Mouse (Mus musculus): Measurements from ENCODE around the gene Bahcc1. TPM values are rescaled to one million over a fixed set of nuclear protein-coding genes. Genes with fewer than 3 reads are reported as not detected.
A peak's percentile ranks its signal among the peaks of the same experiment; 100 is the strongest.

Gene Bahcc1
- polyA plus RNA-seq, 1 experiment from 2014 or later, result 0.84 TPM

- H3K9me3 ChIP-seq (replicated peaks; ENCODE audit: control insufficient read depth, low read length), result no peaks in the 10 kb centered on the region
- peaks cover 13% of the 10 kb centered on the region for H3K4me1 ChIP-seq (ENCODE audit: control insufficient read depth, low read depth, low read length)
- H3K4me2 ChIP-seq (ENCODE audit: low read depth, low read length), result no peak overlapping the region
- ATAC-seq (ENCODE audit: low read depth), result no peak
- no peaks in the 10 kb centered on the region for H3K27me3 ChIP-seq (ENCODE audit: control insufficient read depth, insufficient read depth, low read depth, low read length)
- no peak overlapping the region for H3K9ac ChIP-seq (ENCODE audit: low read depth, low read length)
- H3K4me3 ChIP-seq (ENCODE audit: low read depth, low read length), result no peak overlapping the region
- no peaks in the 10 kb centered on the region for H3K36me3 ChIP-seq (ENCODE audit: control insufficient read depth, insufficient read depth)
- 74% methylated on average over 10 of the region's 10 CpGs for WGBS (ENCODE audit: insufficient replicate concordance)
- H3K27ac ChIP-seq (ENCODE audit: low read length), result no peak overlapping the region
Measured at GRCm38 (mm10) chr11:120268195-120268967, 35.6 kb downstream of the Bahcc1 start.

- H3K9me3 ChIP-seq (replicated peaks; ENCODE audit: control insufficient read depth, low read length), result no peaks in the 10 kb centered on the region
- no peak overlapping the region for H3K4me3 ChIP-seq (ENCODE audit: low read depth, low read length)
- no peaks in the 10 kb centered on the region for H3K36me3 ChIP-seq (ENCODE audit: control insufficient read depth, insufficient read depth)
- 62% methylated on average over 3 of the region's 3 CpGs for WGBS (ENCODE audit: insufficient replicate concordance)
- no peak for ATAC-seq (ENCODE audit: low read depth)
- no peaks in the 10 kb centered on the region for H3K27me3 ChIP-seq (ENCODE audit: control insufficient read depth, insufficient read depth, low read depth, low read length)
- no peak overlapping the region for H3K27ac ChIP-seq (ENCODE audit: low read length)
- H3K4me1 ChIP-seq (ENCODE audit: control insufficient read depth, low read depth, low read length), result peaks cover 13% of the 10 kb centered on the region
- no peak overlapping the region for H3K4me2 ChIP-seq (ENCODE audit: low read depth, low read length)
- no peak overlapping the region for H3K9ac ChIP-seq (ENCODE audit: low read depth, low read length)
Measured at GRCm38 (mm10) chr11:120269007-120269406, 36.3 kb downstream of the Bahcc1 start.

- no peaks in the 10 kb centered on the region for H3K27me3 ChIP-seq (ENCODE audit: control insufficient read depth, insufficient read depth, low read depth, low read length)
- ATAC-seq (ENCODE audit: low read depth), result peak; percentile 49
- no peaks in the 10 kb centered on the region for H3K9me3 ChIP-seq (replicated peaks; ENCODE audit: control insufficient read depth, low read length)
- no peaks in the 10 kb centered on the region for H3K36me3 ChIP-seq (ENCODE audit: control insufficient read depth, insufficient read depth)
- no peak overlapping the region for H3K4me3 ChIP-seq (ENCODE audit: low read depth, low read length)
- no peak overlapping the region for H3K4me2 ChIP-seq (ENCODE audit: low read depth, low read length)
- WGBS (ENCODE audit: insufficient replicate concordance), result 55% methylated on average over 8 of the region's 8 CpGs
- peaks cover 13% of the 10 kb centered on the region for H3K4me1 ChIP-seq (ENCODE audit: control insufficient read depth, low read depth, low read length)
- H3K27ac ChIP-seq (ENCODE audit: low read length), result no peak overlapping the region; the same call in 1 of the 2 replicates
- no peak overlapping the region for H3K9ac ChIP-seq (ENCODE audit: low read depth, low read length)
Measured at GRCm38 (mm10) chr11:120269498-120270104, 36.9 kb downstream of the Bahcc1 start.

- H3K9ac ChIP-seq (ENCODE audit: low read depth, low read length), result no peak overlapping the region
- no peaks in the 10 kb centered on the region for H3K27me3 ChIP-seq (ENCODE audit: control insufficient read depth, insufficient read depth, low read depth, low read length)
- no peak overlapping the region for H3K4me3 ChIP-seq (ENCODE audit: low read depth, low read length)
- H3K27ac ChIP-seq (ENCODE audit: low read length), result no peak overlapping the region
- ATAC-seq (ENCODE audit: low read depth), result no peak
- no peak overlapping the region for H3K4me2 ChIP-seq (ENCODE audit: low read depth, low read length)
- no peaks in the 10 kb centered on the region for H3K36me3 ChIP-seq (ENCODE audit: control insufficient read depth, insufficient read depth)
- H3K4me1 ChIP-seq (ENCODE audit: control insufficient read depth, low read depth, low read length), result no peaks in the 10 kb centered on the region; the same call in none of the 2 replicates
- no peaks in the 10 kb centered on the region for H3K9me3 ChIP-seq (replicated peaks; ENCODE audit: control insufficient read depth, low read length)
- WGBS (ENCODE audit: insufficient replicate concordance), result 62% methylated on average over 11 of the region's 11 CpGs
Measured at GRCm38 (mm10) chr11:120279335-120279734, 46.6 kb downstream of the Bahcc1 start.

GRCm38 (mm10) chr11:120280281-120280773 is 47.6 kb downstream of the Bahcc1 start:
- 71% methylated on average over 25 of the region's 25 CpGs for WGBS (ENCODE audit: insufficient replicate concordance)
- Histone ChIP-seq H3K27ac (ENCODE audit: low read length) (no peak overlapping the region), H3K4me2 (ENCODE audit: low read depth, low read length) (no peak overlapping the region), H3K4me3 (ENCODE audit: low read depth, low read length) (no peak overlapping the region), H3K36me3 (ENCODE audit: control insufficient read depth, insufficient read depth) (no peaks in the 10 kb centered on the region), H3K9ac (ENCODE audit: low read depth, low read length) (no peak overlapping the region), H3K27me3 (ENCODE audit: control insufficient read depth, insufficient read depth, low read depth, low read length) (no peaks in the 10 kb centered on the region), H3K4me1 (ENCODE audit: control insufficient read depth, low read depth, low read length) (no peaks in the 10 kb centered on the region; the same call in none of the 2 replicates), H3K9me3 (replicated peaks; ENCODE audit: control insufficient read depth, low read length) (no peaks in the 10 kb centered on the region)
- no peak for ATAC-seq (ENCODE audit: low read depth)

- no peak for ATAC-seq (ENCODE audit: low read depth)
- Histone ChIP-seq H3K27me3 (ENCODE audit: control insufficient read depth, insufficient read depth, low read depth, low read length) (no peaks in the 10 kb centered on the region), H3K4me3 (ENCODE audit: low read depth, low read length) (no peak overlapping the region), H3K9me3 (replicated peaks; ENCODE audit: control insufficient read depth, low read length) (no peaks in the 10 kb centered on the region), H3K4me1 (ENCODE audit: control insufficient read depth, low read depth, low read length) (no peaks in the 10 kb centered on the region; the same call in none of the 2 replicates), H3K27ac (ENCODE audit: low read length) (no peak overlapping the region), H3K9ac (ENCODE audit: low read depth, low read length) (no peak overlapping the region), H3K4me2 (ENCODE audit: low read depth, low read length) (no peak overlapping the region), H3K36me3 (ENCODE audit: control insufficient read depth, insufficient read depth) (no peaks in the 10 kb centered on the region)
- 72% methylated on average over 7 of the region's 7 CpGs for WGBS (ENCODE audit: insufficient replicate concordance)
Measured at GRCm38 (mm10) chr11:120280774-120281173, 48.0 kb downstream of the Bahcc1 start.

GRCm38 (mm10) chr11:120281197-120281596 is 48.5 kb downstream of the Bahcc1 start:
- 57% methylated on average over 3 of the region's 3 CpGs for WGBS (ENCODE audit: insufficient replicate concordance)
- Histone ChIP-seq H3K27ac (ENCODE audit: low read length) (no peak overlapping the region; the same call in 1 of the 2 replicates), H3K4me3 (ENCODE audit: low read depth, low read length) (no peak overlapping the region), H3K36me3 (ENCODE audit: control insufficient read depth, insufficient read depth) (no peaks in the 10 kb centered on the region), H3K4me1 (ENCODE audit: control insufficient read depth, low read depth, low read length) (no peaks in the 10 kb centered on the region; the same call in none of the 2 replicates), H3K9me3 (replicated peaks; ENCODE audit: control insufficient read depth, low read length) (no peaks in the 10 kb centered on the region), H3K27me3 (ENCODE audit: control insufficient read depth, insufficient read depth, low read depth, low read length) (no peaks in the 10 kb centered on the region), H3K9ac (ENCODE audit: low read depth, low read length) (no peak overlapping the region), H3K4me2 (ENCODE audit: low read depth, low read length) (no peak overlapping the region)
- peak; percentile 35; the same call in 1 of the 2 replicates for ATAC-seq (ENCODE audit: low read depth)

GRCm38 (mm10) chr11:120283542-120283941 is 50.8 kb downstream of the Bahcc1 start:
- H3K4me3 ChIP-seq (ENCODE audit: low read depth, low read length), result no peak overlapping the region
- no peak overlapping the region for H3K4me2 ChIP-seq (ENCODE audit: low read depth, low read length)
- no peaks in the 10 kb centered on the region for H3K9me3 ChIP-seq (replicated peaks; ENCODE audit: control insufficient read depth, low read length)
- H3K27ac ChIP-seq (ENCODE audit: low read length), result no peak overlapping the region
- 69% methylated on average over 5 of the region's 5 CpGs for WGBS (ENCODE audit: insufficient replicate concordance)
- no peak for ATAC-seq (ENCODE audit: low read depth)
- peaks cover 3% of the 10 kb centered on the region for H3K36me3 ChIP-seq (ENCODE audit: control insufficient read depth, insufficient read depth)
- no peaks in the 10 kb centered on the region; the same call in none of the 2 replicates for H3K4me1 ChIP-seq (ENCODE audit: control insufficient read depth, low read depth, low read length)
- H3K27me3 ChIP-seq (ENCODE audit: control insufficient read depth, insufficient read depth, low read depth, low read length), result no peaks in the 10 kb centered on the region
- no peak overlapping the region for H3K9ac ChIP-seq (ENCODE audit: low read depth, low read length)

- peaks cover 2% of the 10 kb centered on the region; the same call in 1 of the 2 replicates for H3K4me1 ChIP-seq (ENCODE audit: control insufficient read depth, low read depth, low read length)
- H3K27me3 ChIP-seq (ENCODE audit: control insufficient read depth, insufficient read depth, low read depth, low read length), result no peaks in the 10 kb centered on the region
- peaks cover 3% of the 10 kb centered on the region for H3K36me3 ChIP-seq (ENCODE audit: control insufficient read depth, insufficient read depth)
- no peak overlapping the region for H3K9ac ChIP-seq (ENCODE audit: low read depth, low read length)
- H3K4me3 ChIP-seq (ENCODE audit: low read depth, low read length), result no peak overlapping the region
- no peak for ATAC-seq (ENCODE audit: low read depth)
- H3K9me3 ChIP-seq (replicated peaks; ENCODE audit: control insufficient read depth, low read length), result no peaks in the 10 kb centered on the region
- H3K27ac ChIP-seq (ENCODE audit: low read length), result no peak overlapping the region
- no peak overlapping the region for H3K4me2 ChIP-seq (ENCODE audit: low read depth, low read length)
- WGBS (ENCODE audit: insufficient replicate concordance), result 78% methylated on average over 17 of the region's 17 CpGs
Measured at GRCm38 (mm10) chr11:120289644-120290043, 56.9 kb downstream of the Bahcc1 start.
